ENCODE assay signal across 10 mouse cellular contexts in genomic region chr12:99405401-99405800, GRCm38 (mm10).
"Had no signal": no experiment of that assay in that cellular context is flagged by ENCODE, and none has a peak within 500 bp of the region (broad histone marks: within the 10 kb centered on the region; RNA-seq: fewer than 3 reads in every experiment).

No protein-coding gene starts in this region.

- H3K4me2 ChIP-seq: limb, embryonic 13.5 days; midbrain, embryonic 15.5 days; neural tube, embryonic 12.5 days had no signal

- H3K36me3 ChIP-seq: limb, embryonic 13.5 days; midbrain, embryonic 15.5 days; neural tube, embryonic 12.5 days had no signal

- H3K4me3 ChIP-seq: limb, embryonic 13.5 days; midbrain, embryonic 10.5 days; midbrain, embryonic 15.5 days; neural tube, embryonic 12.5 days had no signal

- H3K9me3 ChIP-seq: limb, embryonic 13.5 days; midbrain, embryonic 10.5 days; midbrain, embryonic 15.5 days; neural tube, embryonic 12.5 days had no signal

- ATAC-seq: midbrain, embryonic 15.5 days had no signal

- DNase-seq: kidney, postnatal 25 days; lung, adult 18-20 months; right cerebral cortex, postnatal 4 days; spleen, adult 18-20 months; thymus, adult 18-20 months had no signal

- H3K27ac ChIP-seq: limb, embryonic 13.5 days; liver, embryonic 14.5 days; midbrain, embryonic 10.5 days; midbrain, embryonic 15.5 days; neural tube, embryonic 12.5 days had no signal

- H3K9ac ChIP-seq: limb, embryonic 13.5 days; liver, embryonic 14.5 days; midbrain, embryonic 15.5 days; neural tube, embryonic 12.5 days had no signal

- H3K27me3 ChIP-seq: limb, embryonic 13.5 days; midbrain, embryonic 15.5 days; neural tube, embryonic 12.5 days had no signal
